Mouse (Mus musculus): ENCODE results near the gene Stard8. TPM values are rescaled to one million over a fixed set of nuclear protein-coding genes. Genes with fewer than 3 reads are reported as not detected.

Stard8 gene
- polyA plus RNA-seq, 1 experiment from 2014 or later, result 7.5 TPM

GRCm38 (mm10) chrX:99042451-99042951 is 39.5 kb downstream of the Stard8 start:
- peak overlapping the region; percentile 45 for H3K27ac ChIP-seq (ENCODE audit: low read length)
- H3K9me3 ChIP-seq (ENCODE audit: control insufficient read depth, low read length), result no peaks in the 10 kb centered on the region
- ATAC-seq, result peak; percentile 97
- 17% methylated on average over 31 of the region's 31 CpGs for WGBS
- peaks cover 18% of the 10 kb centered on the region for H3K27me3 ChIP-seq (replicated peaks; ENCODE audit: control insufficient read depth, insufficient read depth, low read length)
- peaks cover 3% of the 10 kb centered on the region for H3K4me1 ChIP-seq (ENCODE audit: control insufficient read depth, insufficient read depth, low read length)
- peak overlapping the region; percentile 80 for H3K4me2 ChIP-seq (ENCODE audit: low read depth, low read length)
- H3K9ac ChIP-seq (ENCODE audit: low read depth, low read length), result peak overlapping the region; percentile 68
- no peaks in the 10 kb centered on the region for H3K36me3 ChIP-seq (ENCODE audit: control insufficient read depth, insufficient read depth, low read length)
- peak overlapping the region; percentile 53 for H3K4me3 ChIP-seq (ENCODE audit: low read length)

- peaks cover 3% of the 10 kb centered on the region for H3K4me1 ChIP-seq (ENCODE audit: control insufficient read depth, insufficient read depth, low read length)
- peak overlapping the region; percentile 53 for H3K4me3 ChIP-seq (ENCODE audit: low read length)
- H3K36me3 ChIP-seq (ENCODE audit: control insufficient read depth, insufficient read depth, low read length), result no peaks in the 10 kb centered on the region
- H3K27me3 ChIP-seq (replicated peaks; ENCODE audit: control insufficient read depth, insufficient read depth, low read length), result peaks cover 18% of the 10 kb centered on the region; the same call in 1 of the 2 replicates
- H3K4me2 ChIP-seq (ENCODE audit: low read depth, low read length), result peak overlapping the region; percentile 80
- whole genome bisulfite sequencing, result 46% methylated on average over 6 of the region's 6 CpGs
- H3K27ac ChIP-seq (ENCODE audit: low read length), result no peak overlapping the region
- peak overlapping the region; percentile 68 for H3K9ac ChIP-seq (ENCODE audit: low read depth, low read length)
- H3K9me3 ChIP-seq (ENCODE audit: control insufficient read depth, low read length), result no peaks in the 10 kb centered on the region
- ATAC-seq, result no peak
Observed at GRCm38 (mm10) chrX:99043275-99043674, 40.2 kb downstream of the Stard8 start.

DNA sequence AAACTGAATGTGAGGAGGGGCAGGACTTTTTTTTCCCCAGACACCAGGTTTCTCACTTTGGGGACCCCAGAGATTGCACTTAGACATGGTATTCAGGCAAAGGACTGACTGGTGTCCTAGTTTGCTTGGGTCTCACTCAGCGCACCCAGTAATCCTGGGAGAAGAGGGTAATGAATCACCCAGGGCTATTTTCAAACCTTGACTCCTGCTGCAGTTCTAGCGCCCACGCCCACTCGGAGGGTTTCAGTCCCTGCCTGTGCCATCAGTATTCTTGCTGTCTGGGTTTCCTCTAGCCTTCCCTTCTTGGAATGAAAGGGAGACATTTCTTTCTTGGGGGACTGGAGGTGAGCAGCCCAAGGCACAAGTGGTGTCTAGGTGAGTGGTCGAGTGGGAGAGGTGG is 40.7 kb downstream of the Stard8 start:
- 69% methylated on average over 5 of the region's 5 CpGs for WGBS
- Histone ChIP-seq H3K4me1 (ENCODE audit: control insufficient read depth, insufficient read depth, low read length) (peaks cover 3% of the 10 kb centered on the region), H3K4me3 (ENCODE audit: low read length) (no peak overlapping the region; the same call in 1 of the 2 replicates), H3K9me3 (ENCODE audit: control insufficient read depth, low read length) (no peaks in the 10 kb centered on the region), H3K9ac (ENCODE audit: low read depth, low read length) (no peak overlapping the region), H3K36me3 (ENCODE audit: control insufficient read depth, insufficient read depth, low read length) (no peaks in the 10 kb centered on the region), H3K4me2 (ENCODE audit: low read depth, low read length) (no peak overlapping the region), H3K27me3 (replicated peaks; ENCODE audit: control insufficient read depth, insufficient read depth, low read length) (peaks cover 18% of the 10 kb centered on the region; the same call in 1 of the 2 replicates), H3K27ac (ENCODE audit: low read length) (no peak overlapping the region)
- no peak for ATAC-seq

DNA sequence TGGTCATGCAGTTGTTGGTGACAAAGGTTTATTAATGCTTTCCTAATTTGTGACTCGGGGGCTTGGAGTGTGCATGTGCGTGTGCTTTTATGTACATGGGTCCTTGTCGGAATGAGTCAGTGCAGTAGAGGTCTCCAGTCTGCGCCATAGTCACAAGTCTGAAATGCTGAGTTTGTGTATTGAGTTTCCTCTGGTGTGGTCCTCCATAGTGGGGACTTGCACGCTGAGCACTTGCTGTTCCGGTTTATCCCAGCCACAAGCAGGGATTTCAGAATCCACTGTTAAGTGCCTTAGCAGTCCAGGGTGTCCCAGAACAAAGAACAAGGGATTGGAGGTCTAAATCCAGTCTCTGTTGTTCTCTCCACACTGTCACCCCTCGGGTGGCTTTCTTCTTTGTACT is 42.3 kb downstream of the Stard8 start:
- ATAC-seq, result no peak
- H3K9me3 ChIP-seq (ENCODE audit: control insufficient read depth, low read length), result no peaks in the 10 kb centered on the region
- WGBS, result 78% methylated on average over 7 of the region's 7 CpGs
- H3K4me3 ChIP-seq (ENCODE audit: low read length), result no peak overlapping the region
- no peak overlapping the region for H3K27ac ChIP-seq (ENCODE audit: low read length)
- no peak overlapping the region for H3K9ac ChIP-seq (ENCODE audit: low read depth, low read length)
- no peak overlapping the region for H3K4me2 ChIP-seq (ENCODE audit: low read depth, low read length)
- 0 out of 2 replicates have a peak, but pooled peaks cover 14% of the 10 kb centered on the region for H3K27me3 ChIP-seq (replicated peaks; ENCODE audit: control insufficient read depth, insufficient read depth, low read length)
- peaks cover 3% of the 10 kb centered on the region for H3K4me1 ChIP-seq (ENCODE audit: control insufficient read depth, insufficient read depth, low read length)
- no peaks in the 10 kb centered on the region for H3K36me3 ChIP-seq (ENCODE audit: control insufficient read depth, insufficient read depth, low read length)

DNA sequence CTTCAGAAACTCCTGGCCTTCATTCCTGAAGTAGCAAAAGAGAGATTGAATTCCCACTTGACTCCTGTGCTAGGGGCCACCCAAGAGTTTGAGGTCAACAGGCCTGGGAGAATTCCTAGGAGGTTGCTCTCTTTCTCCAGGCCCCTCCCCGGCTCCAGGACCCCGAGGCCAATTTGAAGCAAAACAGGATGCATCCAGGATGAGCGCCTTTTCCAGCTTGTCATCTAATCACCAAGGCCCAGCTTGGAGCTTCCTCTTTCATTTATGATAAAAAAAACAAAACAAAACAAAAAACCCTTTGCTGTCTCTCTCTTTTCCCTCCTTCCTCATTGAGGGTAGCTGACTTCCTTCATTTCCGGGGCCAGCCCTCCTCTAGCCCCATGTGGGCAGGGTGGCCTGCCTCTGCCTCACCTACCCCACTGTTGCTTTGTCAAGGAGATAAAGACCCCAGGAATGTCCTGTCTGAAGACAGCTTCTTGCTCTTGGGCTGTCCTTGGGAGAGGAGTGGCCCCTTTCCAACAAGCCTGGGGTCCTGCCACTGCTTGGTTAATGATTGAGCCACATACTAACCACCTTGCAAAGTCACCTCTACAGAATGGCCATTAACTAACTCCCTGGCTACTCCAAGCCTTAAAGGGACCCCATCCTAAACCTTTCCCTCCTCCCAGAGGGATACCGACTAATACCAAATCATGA is 43.5 kb downstream of the Stard8 start:
- H3K27ac ChIP-seq (ENCODE audit: low read length), result peak overlapping the region; percentile 59

GRCm38 (mm10) chrX:99048111-99048510 is 45.1 kb downstream of the Stard8 start:
- no peak overlapping the region for H3K9ac ChIP-seq (ENCODE audit: low read depth, low read length)
- ATAC-seq, result peak; percentile 36; the same call in 1 of the 2 replicates
- no peak overlapping the region for H3K4me2 ChIP-seq (ENCODE audit: low read depth, low read length)
- no peak overlapping the region for H3K4me3 ChIP-seq (ENCODE audit: low read length)
- H3K27ac ChIP-seq (ENCODE audit: low read length), result no peak overlapping the region
- H3K36me3 ChIP-seq (ENCODE audit: control insufficient read depth, insufficient read depth, low read length), result no peaks in the 10 kb centered on the region
- H3K9me3 ChIP-seq (ENCODE audit: control insufficient read depth, low read length), result no peaks in the 10 kb centered on the region
- WGBS, result 41% methylated on average over 4 of the region's 4 CpGs
- H3K27me3 ChIP-seq (replicated peaks; ENCODE audit: control insufficient read depth, insufficient read depth, low read length), result 0 out of 2 replicates have a peak, but pooled peaks cover 5% of the 10 kb centered on the region
- peaks cover 3% of the 10 kb centered on the region for H3K4me1 ChIP-seq (ENCODE audit: control insufficient read depth, insufficient read depth, low read length)

More for the DNA sequence above, 43.5 kb downstream of the Stard8 start:
- 55% methylated on average over 5 of the region's 5 CpGs for WGBS
- ATAC-seq, result 0 out of 2 replicates have a peak, but pooled peaks have one; percentile 27
- no peaks in the 10 kb centered on the region for H3K9me3 ChIP-seq (ENCODE audit: control insufficient read depth, low read length)
- peak overlapping the region; percentile 16; the same call in 1 of the 2 replicates for H3K4me2 ChIP-seq (ENCODE audit: low read depth, low read length)
- H3K36me3 ChIP-seq (ENCODE audit: control insufficient read depth, insufficient read depth, low read length), result no peaks in the 10 kb centered on the region
- peaks cover 3% of the 10 kb centered on the region for H3K4me1 ChIP-seq (ENCODE audit: control insufficient read depth, insufficient read depth, low read length)
- 0 out of 2 replicates have a peak, but pooled peaks cover 10% of the 10 kb centered on the region for H3K27me3 ChIP-seq (replicated peaks; ENCODE audit: control insufficient read depth, insufficient read depth, low read length)
- H3K4me3 ChIP-seq (ENCODE audit: low read length), result no peak overlapping the region
- peak overlapping the region; percentile 44; the same call in 1 of the 2 replicates for H3K9ac ChIP-seq (ENCODE audit: low read depth, low read length)

DNA sequence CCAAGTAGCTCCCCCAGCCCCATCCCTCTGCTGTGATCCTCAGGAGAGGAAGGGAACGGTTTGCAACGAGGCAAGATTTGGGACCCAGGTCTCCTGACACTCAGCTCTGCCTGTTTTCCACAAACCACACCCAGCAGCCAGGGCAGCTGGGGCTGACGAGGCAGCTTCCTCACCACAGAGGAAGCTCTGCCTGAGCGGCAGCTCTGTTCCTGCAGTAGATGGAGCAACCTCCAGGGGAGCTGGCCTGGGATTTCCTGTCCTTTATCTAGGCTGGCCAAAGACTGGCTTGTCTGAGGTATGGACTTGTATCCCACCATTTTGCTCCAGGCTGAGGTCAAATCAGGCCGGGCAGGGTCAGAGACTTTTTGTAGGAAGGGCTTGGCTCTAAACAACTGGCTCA is 46.2 kb downstream of the Stard8 start:
- Histone ChIP-seq H3K4me2 (ENCODE audit: low read depth, low read length) (no peak overlapping the region), H3K4me3 (ENCODE audit: low read length) (no peak overlapping the region), H3K27ac (ENCODE audit: low read length) (no peak overlapping the region), H3K9ac (ENCODE audit: low read depth, low read length) (no peak overlapping the region), H3K27me3 (replicated peaks; ENCODE audit: control insufficient read depth, insufficient read depth, low read length) (0 out of 2 replicates have a peak, but pooled peaks cover 4% of the 10 kb centered on the region), H3K36me3 (ENCODE audit: control insufficient read depth, insufficient read depth, low read length) (no peaks in the 10 kb centered on the region), H3K4me1 (ENCODE audit: control insufficient read depth, insufficient read depth, low read length) (peaks cover 3% of the 10 kb centered on the region), H3K9me3 (ENCODE audit: control insufficient read depth, low read length) (no peaks in the 10 kb centered on the region)
- WGBS, result 61% methylated on average over 5 of the region's 5 CpGs
- peak; percentile 17; the same call in 1 of the 2 replicates for ATAC-seq

- WGBS, result 80% methylated on average over 10 of the region's 10 CpGs
- no peaks in the 10 kb centered on the region for H3K9me3 ChIP-seq (ENCODE audit: control insufficient read depth, low read length)
- ATAC-seq, result no peak
- H3K27me3 ChIP-seq (replicated peaks; ENCODE audit: control insufficient read depth, insufficient read depth, low read length), result 0 out of 2 replicates have a peak, but pooled peaks cover 2% of the 10 kb centered on the region
- no peaks in the 10 kb centered on the region for H3K36me3 ChIP-seq (ENCODE audit: control insufficient read depth, insufficient read depth, low read length)
- no peak overlapping the region for H3K4me2 ChIP-seq (ENCODE audit: low read depth, low read length)
- H3K27ac ChIP-seq (ENCODE audit: low read length), result no peak overlapping the region
- H3K9ac ChIP-seq (ENCODE audit: low read depth, low read length), result no peak overlapping the region
- peaks cover 3% of the 10 kb centered on the region for H3K4me1 ChIP-seq (ENCODE audit: control insufficient read depth, insufficient read depth, low read length)
- no peak overlapping the region for H3K4me3 ChIP-seq (ENCODE audit: low read length)
Observed at GRCm38 (mm10) chrX:99050736-99051481, 47.9 kb downstream of the Stard8 start.

- Histone ChIP-seq H3K9me3 (ENCODE audit: control insufficient read depth, low read length) (no peaks in the 10 kb centered on the region), H3K4me1 (ENCODE audit: control insufficient read depth, insufficient read depth, low read length) (no peaks in the 10 kb centered on the region), H3K27me3 (replicated peaks; ENCODE audit: control insufficient read depth, insufficient read depth, low read length) (0 out of 2 replicates have a peak, but pooled peaks cover 2% of the 10 kb centered on the region), H3K27ac (ENCODE audit: low read length) (no peak overlapping the region), H3K36me3 (ENCODE audit: control insufficient read depth, insufficient read depth, low read length) (no peaks in the 10 kb centered on the region), H3K4me2 (ENCODE audit: low read depth, low read length) (no peak overlapping the region), H3K4me3 (ENCODE audit: low read length) (no peak overlapping the region), H3K9ac (ENCODE audit: low read depth, low read length) (no peak overlapping the region)
- no peak for ATAC-seq
- WGBS, result 64% methylated on average over 7 of the region's 7 CpGs
Observed at GRCm38 (mm10) chrX:99052255-99052654, 49.2 kb downstream of the Stard8 start.

All from intestine, embryonic 16.5 days (tissue).